Mouse (Mus musculus): ENCODE data around the gene Frmd4b. TPM values are rescaled to one million over a fixed set of nuclear protein-coding genes. Genes with fewer than 3 reads are reported as not detected.

Gene Frmd4b
- total and polyA plus RNA-seq, 3 experiments: 0.13 to 0.70 (median 0.13) TPM

DNA sequence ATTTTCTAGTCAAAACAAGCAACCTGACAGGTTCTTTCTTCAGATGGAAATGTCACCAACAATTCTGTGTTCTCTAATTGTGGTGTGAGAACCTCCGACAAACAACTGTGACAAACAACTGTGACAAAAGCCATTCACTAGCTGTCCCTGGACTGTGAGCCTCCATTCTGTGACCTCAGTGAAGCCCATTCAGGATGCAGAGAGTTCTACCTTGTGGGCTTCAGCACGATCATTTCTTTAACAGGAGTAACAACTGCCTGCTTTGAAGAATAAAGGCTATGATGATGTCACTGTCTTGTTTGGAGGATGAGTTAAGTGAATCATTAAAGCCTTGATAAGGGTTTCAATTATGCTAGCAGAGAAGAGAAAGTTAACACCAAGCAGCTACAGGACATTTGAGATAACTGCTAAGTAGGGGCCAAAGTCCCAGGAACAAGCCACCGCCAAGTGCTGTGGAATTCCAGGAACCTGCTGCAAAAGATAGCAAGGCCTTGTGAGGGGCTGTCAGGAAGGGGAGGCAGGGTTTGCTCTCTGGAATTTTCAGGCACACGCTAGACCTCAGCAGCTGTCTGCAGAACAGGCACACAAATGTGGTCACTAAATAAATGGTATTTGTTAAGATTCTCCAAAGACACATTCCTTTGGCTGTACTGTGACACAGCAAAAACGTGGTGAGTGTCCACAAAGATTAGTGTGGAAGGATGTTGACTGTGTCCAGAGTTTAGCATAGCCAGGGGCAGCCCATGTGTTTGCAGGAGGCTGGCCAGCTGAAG is 207.7 kb downstream of the Frmd4b start:
- no peak overlapping the region for H3K4me3 ChIP-seq (replicated peaks in 1 of 3; ENCODE audit: low read depth in 2 of 3, low read length in 2 of 3, poor library complexity in 1 of 3)
- H3K4me1 ChIP-seq (ENCODE audit: control insufficient read depth in 1 of 2, insufficient read depth in 2 of 2): no peaks in the 10 kb centered on the region
- no peak overlapping the region for H3K9ac ChIP-seq (ENCODE audit: insufficient read depth, low read depth)

DNA sequence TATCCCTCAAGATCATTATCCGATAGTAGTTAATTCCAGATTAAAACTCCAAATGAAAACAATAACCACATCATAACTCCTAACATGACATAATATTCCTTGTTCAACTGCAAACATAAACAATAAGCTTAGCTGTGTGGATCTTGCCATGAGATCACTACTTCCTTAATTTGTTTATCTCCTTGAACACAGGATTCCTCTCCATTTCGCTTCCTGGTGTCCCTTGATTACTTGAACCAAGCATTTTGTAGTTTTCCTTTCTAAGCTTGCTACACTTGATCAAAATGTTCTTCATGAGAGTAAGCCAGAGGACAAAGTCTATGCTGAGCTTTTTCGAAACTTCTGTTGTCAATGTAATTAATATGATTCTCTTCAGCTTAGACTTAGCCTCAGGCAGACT is 209.4 kb downstream of the Frmd4b start:
- Histone ChIP-seq H3K36me3 (replicated peaks in 1 of 2; ENCODE audit: control insufficient read depth in 1 of 2, insufficient read depth in 1 of 2, low read length in 1 of 2) (no peaks in the 10 kb centered on the region), H3K27ac (ENCODE audit: insufficient read depth, low read depth) (no peak overlapping the region), H3K4me1 (ENCODE audit: control insufficient read depth in 1 of 2, insufficient read depth in 2 of 2) (no peaks in the 10 kb centered on the region), H3K4me2 (ENCODE audit: insufficient read depth, low read depth, poor library complexity, severe bottlenecking) (no peak overlapping the region), H3K4me3 (replicated peaks in 1 of 3; ENCODE audit: low read depth in 2 of 3, low read length in 2 of 3, poor library complexity in 1 of 3) (no peak overlapping the region), H3K27me3 (replicated peaks) (no peaks in the 10 kb centered on the region), H3K9me3 (replicated peaks; ENCODE audit: low read length) (no peaks in the 10 kb centered on the region), H3K79me2 (replicated peaks; ENCODE audit: control insufficient read depth, extremely low read depth, insufficient read depth, poor library complexity, severe bottlenecking) (no peaks in the 10 kb centered on the region), H3K9ac (ENCODE audit: insufficient read depth, low read depth) (no peak overlapping the region)
- in situ Hi-C loops (cut with MboI; ENCODE audit: low pct_ligation_motif_present, low pct_unique_long_range_greater_than_20kb, low sequenced_read_pairs): loop anchor here (10.0 kb wide), 1 partner anchor 113 kb away; no protein-coding TSS in a partner anchor
- no peak for DNase-seq (ENCODE audit: extremely low read depth)
- TF ChIP-seq MAFK (IDR thresholded peaks at IDR 0.05; ENCODE audit: insufficient replicate concordance, low read length): no peak
- no peak for TF ChIP-seq GABPA (IDR thresholded peaks at IDR 0.05; ENCODE audit: insufficient replicate concordance, low read depth, low read length)
- TF ChIP-seq POLR2AphosphoS2 (IDR thresholded peaks at IDR 0.05; ENCODE audit: low read depth, low read length): no peak
- TF ChIP-seq CTCF (conservative IDR thresholded peaks at IDR 0.05 in 1 of 2, IDR thresholded peaks at IDR 0.05 in 1 of 2; ENCODE audit: low read depth in 2 of 2, low read length in 2 of 2): no peak
- no peak for TF ChIP-seq JUND (conservative IDR thresholded peaks at IDR 0.05; ENCODE audit: low read depth, low read length)
- no peak for TF ChIP-seq ZNF384 (IDR thresholded peaks at IDR 0.05; ENCODE audit: low read depth, low read length)
- no peak for TF ChIP-seq CHD1 (IDR thresholded peaks at IDR 0.05; ENCODE audit: low read depth, low read length)
- TF ChIP-seq MAZ (IDR thresholded peaks at IDR 0.05; ENCODE audit: low read depth, low read length): no peak
- no peak for TF ChIP-seq SIN3A (IDR thresholded peaks at IDR 0.05; ENCODE audit: low read length)
- no peak for TF ChIP-seq MEF2A (IDR thresholded peaks at IDR 0.05; ENCODE audit: borderline replicate concordance, low read depth, low read length)
- no peak for TF ChIP-seq CHD2 (IDR thresholded peaks at IDR 0.05; ENCODE audit: low read length)
- TF ChIP-seq BHLHE40 (IDR thresholded peaks at IDR 0.05; ENCODE audit: low read depth, low read length): no peak
- no peak for TF ChIP-seq TBP (conservative IDR thresholded peaks at IDR 0.05; ENCODE audit: low read depth, low read length)
- no peak for TF ChIP-seq MAX (IDR thresholded peaks at IDR 0.05; ENCODE audit: low read length)
- no peak for TF ChIP-seq IRF4 (IDR thresholded peaks at IDR 0.05; ENCODE audit: low read depth, low read length)
- TF ChIP-seq ELF1 (IDR thresholded peaks at IDR 0.05; ENCODE audit: low read depth, low read length): no peak
- dilution Hi-C loops (cut with MboI; ENCODE audit: extremely low pct_ligation_motif_present, extremely low pct_unique_long_range_greater_than_20kb, low sequenced_read_pairs): no loop called here

More for the DNA sequence above, 207.7 kb downstream of the Frmd4b start:
- no peak overlapping the region for H3K27ac ChIP-seq (ENCODE audit: insufficient read depth, low read depth)
- in situ Hi-C loops (cut with MboI; ENCODE audit: low pct_ligation_motif_present, low pct_unique_long_range_greater_than_20kb, low sequenced_read_pairs): loop anchor here (10.0 kb wide), 1 partner anchor 115 kb away; no protein-coding TSS in a partner anchor
- H3K27me3 ChIP-seq (replicated peaks): no peaks in the 10 kb centered on the region
- no peaks in the 10 kb centered on the region for H3K9me3 ChIP-seq (replicated peaks; ENCODE audit: low read length)
- no peak for DNase-seq (ENCODE audit: extremely low read depth)
- TF ChIP-seq HCFC1 (IDR thresholded peaks at IDR 0.05; ENCODE audit: low read depth, low read length) (no peak), MAFK (IDR thresholded peaks at IDR 0.05; ENCODE audit: insufficient replicate concordance, low read length) (no peak), NRF1 (IDR thresholded peaks at IDR 0.05; ENCODE audit: low read depth, low read length) (no peak), MAZ (IDR thresholded peaks at IDR 0.05; ENCODE audit: low read depth, low read length) (no peak), ZNF384 (IDR thresholded peaks at IDR 0.05; ENCODE audit: low read depth, low read length) (no peak), CTCF (conservative IDR thresholded peaks at IDR 0.05 in 1 of 2, IDR thresholded peaks at IDR 0.05 in 1 of 2; ENCODE audit: low read depth in 2 of 2, low read length in 2 of 2) (no peak), ELF1 (IDR thresholded peaks at IDR 0.05; ENCODE audit: low read depth, low read length) (no peak), POLR2A (IDR thresholded peaks at IDR 0.05; ENCODE audit: low read depth, low read length) (no peak), RAD21 (IDR thresholded peaks at IDR 0.05; ENCODE audit: low read depth, low read length) (no peak), MYC (IDR thresholded peaks at IDR 0.05; ENCODE audit: low read depth, low read length) (no peak), CHD2 (IDR thresholded peaks at IDR 0.05; ENCODE audit: low read length) (no peak), UBTF (IDR thresholded peaks at IDR 0.05; ENCODE audit: low read depth, low read length) (no peak), GABPA (IDR thresholded peaks at IDR 0.05; ENCODE audit: insufficient replicate concordance, low read depth, low read length) (no peak), MAX (IDR thresholded peaks at IDR 0.05; ENCODE audit: low read length) (no peak), JUN (IDR thresholded peaks at IDR 0.05; ENCODE audit: insufficient read depth, low read depth, low read length) (no peak), ZKSCAN1 (IDR thresholded peaks at IDR 0.05; ENCODE audit: borderline replicate concordance, low read depth, low read length) (no peak), SMC3 (IDR thresholded peaks at IDR 0.05; ENCODE audit: low read depth, low read length) (no peak), USF2 (conservative IDR thresholded peaks at IDR 0.05; ENCODE audit: low read depth, low read length) (no peak), SIN3A (IDR thresholded peaks at IDR 0.05; ENCODE audit: low read length) (no peak)
- dilution Hi-C loops (cut with MboI; ENCODE audit: extremely low pct_ligation_motif_present, extremely low pct_unique_long_range_greater_than_20kb, low sequenced_read_pairs): no loop called here
- no peaks in the 10 kb centered on the region for H3K36me3 ChIP-seq (replicated peaks in 1 of 2; ENCODE audit: control insufficient read depth in 1 of 2, insufficient read depth in 1 of 2, low read length in 1 of 2)
- H3K4me2 ChIP-seq (ENCODE audit: insufficient read depth, low read depth, poor library complexity, severe bottlenecking): no peak overlapping the region
- H3K79me2 ChIP-seq (replicated peaks; ENCODE audit: control insufficient read depth, extremely low read depth, insufficient read depth, poor library complexity, severe bottlenecking): no peaks in the 10 kb centered on the region

Data from CH12.LX (cell line).